Mouse (Mus musculus): ENCODE measurements around the gene Tekt2.

- TF ChIP-seq CTCF (IDR thresholded peaks at IDR 0.05; ENCODE audit: low read depth) (no peak), EP300 (IDR thresholded peaks at IDR 0.05; ENCODE audit: low read depth) (no peak)
These were observed 12.3 kb downstream of the Tekt2 start for GRCm38 (mm10) chr4:126313202-126313601.
